Mouse (Mus musculus) heart, embryonic 11.5 days (tissue): ENCODE measurements at regions not wholly inside any gene's neighbourhood (a gene's known extent, or its start where the extent isn't known, plus 50 kb on each side); places are given as distances from the start of the nearest gene placed in this dataset.

Source experiments
- ATAC-seq: fragments of 200-750 bp; cut with Nextera tagmentation; replicated peaks from 2 replicates; pipeline ENCODE4 v1.8.0; 2017; ENCODE audit warnings: moderate library complexity; ENCODE audit not compliant: insufficient number of reproducible peaks, low FRiP score, low TSS enrichment
- H3K27ac ChIP-seq: fragments of 300-500 bp; sonication (generic); 2 replicates; pipeline ENCODE4 v1.5.1; 2014; ENCODE audit warnings: mild to moderate bottlenecking, low read depth, low read length
- H3K27me3 ChIP-seq: fragments of 300-500 bp; sonication (generic); 2 replicates; pipeline ENCODE4 v1.6.1; 2014; ENCODE audit warnings: mild to moderate bottlenecking, low read length, mixed read lengths; ENCODE audit not compliant: control insufficient read depth, insufficient read depth
- H3K36me3 ChIP-seq: fragments of 300-500 bp; sonication (generic); 2 replicates; pipeline ENCODE4 v1.6.1; 2014; ENCODE audit warnings: mild to moderate bottlenecking, low read length, moderate library complexity, mixed read lengths; ENCODE audit not compliant: control insufficient read depth, insufficient read depth
- H3K4me1 ChIP-seq: fragments of 300-500 bp; sonication (generic); 2 replicates; pipeline ENCODE4 v1.6.1; 2014; ENCODE audit warnings: low read length; ENCODE audit not compliant: control insufficient read depth, insufficient read depth
- H3K4me2 ChIP-seq: fragments of 300-500 bp; sonication (generic); 2 replicates; pipeline ENCODE4 v1.6.1; 2014; ENCODE audit warnings: mild to moderate bottlenecking, moderate library complexity
- H3K4me3 ChIP-seq: fragments of 300-500 bp; sonication (generic); 2 replicates; pipeline ENCODE4 v1.5.1; 2014; ENCODE audit warnings: low read depth, low read length
- H3K9ac ChIP-seq: fragments of 300-500 bp; sonication (generic); 2 replicates; pipeline ENCODE4 v1.6.1; 2014; ENCODE audit warnings: mild to moderate bottlenecking, low read depth, low read length, moderate library complexity
- H3K9me3 ChIP-seq: fragments of 300-500 bp; sonication (generic); replicated peaks from 2 replicates; pipeline ENCODE4 v1.6.1; 2016; ENCODE audit warnings: low read length; ENCODE audit not compliant: control insufficient read depth
- WGBS: fragments of 180-500 bp; shearing (Covaris S2); extraction: QIAGEN DNeasy Blood & Tissue Kit; methylation state at CpG from one replicate; pipeline ENCODE4 v1.1.7; 2014; ENCODE audit not compliant: insufficient replicate concordance; 5-methylcytosine and 5-hydroxymethylcytosine counted together

GRCm38 (mm10) chr9:41366405-41366804, 204.9 kb upstream of the Ubash3b start:
- H3K4me1 ChIP-seq: no peaks in the 10 kb centered on the region
- H3K4me3 ChIP-seq: no peak overlapping the region
- WGBS: 76% methylated on average over 3 of the region's 3 CpGs
- no peaks in the 10 kb centered on the region for H3K36me3 ChIP-seq
- no peak overlapping the region for H3K4me2 ChIP-seq
- no peak for ATAC-seq
- no peak overlapping the region for H3K9ac ChIP-seq
- H3K27me3 ChIP-seq: no peaks in the 10 kb centered on the region
- H3K27ac ChIP-seq: no peak overlapping the region
- H3K9me3 ChIP-seq: no peaks in the 10 kb centered on the region

DNA sequence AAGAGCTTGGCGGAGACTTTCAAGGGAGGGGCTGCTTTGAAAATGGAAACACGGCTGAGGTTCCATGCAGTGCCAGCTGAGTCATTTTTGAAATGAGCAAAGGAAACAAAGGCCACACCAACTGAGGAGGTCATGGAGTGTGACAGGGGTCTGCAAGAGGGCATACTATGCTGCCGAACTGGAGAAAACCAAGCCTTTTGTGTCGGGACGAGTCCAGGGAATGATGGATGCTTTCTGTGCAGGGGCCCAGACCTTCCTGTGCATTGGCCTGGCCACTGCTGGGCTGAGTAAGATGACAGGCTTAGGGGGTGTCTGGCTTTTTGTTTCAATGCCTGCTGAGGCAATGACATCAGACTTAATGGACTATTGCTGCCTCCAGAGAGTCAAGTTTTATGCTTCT, 203.8 kb upstream of the Ubash3b start:
- no peak for ATAC-seq
- no peak overlapping the region for H3K27ac ChIP-seq
- H3K9ac ChIP-seq: no peak overlapping the region
- no peaks in the 10 kb centered on the region for H3K27me3 ChIP-seq
- no peak overlapping the region for H3K4me3 ChIP-seq
- H3K9me3 ChIP-seq: no peaks in the 10 kb centered on the region
- 52% methylated on average over 5 of the region's 5 CpGs for WGBS
- H3K4me1 ChIP-seq: no peaks in the 10 kb centered on the region
- H3K36me3 ChIP-seq: no peaks in the 10 kb centered on the region
- H3K4me2 ChIP-seq: no peak overlapping the region

- Histone ChIP-seq H3K27ac (no peak overlapping the region), H3K36me3 (no peaks in the 10 kb centered on the region), H3K9me3 (no peaks in the 10 kb centered on the region), H3K4me2 (no peak overlapping the region), H3K9ac (no peak overlapping the region), H3K4me3 (no peak overlapping the region), H3K27me3 (no peaks in the 10 kb centered on the region), H3K4me1 (no peaks in the 10 kb centered on the region)
- no peak for ATAC-seq
- 59% methylated on average over 6 of the region's 6 CpGs for WGBS
These were observed 203.1 kb upstream of the Ubash3b start for GRCm38 (mm10) chr9:41364442-41365250.

GRCm38 (mm10) chr9:41360356-41360755, 198.9 kb upstream of the Ubash3b start:
- no peaks in the 10 kb centered on the region for H3K4me1 ChIP-seq
- H3K27me3 ChIP-seq: no peaks in the 10 kb centered on the region
- 81% methylated on average over 5 of the region's 5 CpGs for WGBS
- no peaks in the 10 kb centered on the region for H3K36me3 ChIP-seq
- H3K4me2 ChIP-seq: no peak overlapping the region
- H3K4me3 ChIP-seq: no peak overlapping the region
- H3K9ac ChIP-seq: no peak overlapping the region
- H3K27ac ChIP-seq: no peak overlapping the region
- ATAC-seq: no peak
- no peaks in the 10 kb centered on the region for H3K9me3 ChIP-seq

DNA sequence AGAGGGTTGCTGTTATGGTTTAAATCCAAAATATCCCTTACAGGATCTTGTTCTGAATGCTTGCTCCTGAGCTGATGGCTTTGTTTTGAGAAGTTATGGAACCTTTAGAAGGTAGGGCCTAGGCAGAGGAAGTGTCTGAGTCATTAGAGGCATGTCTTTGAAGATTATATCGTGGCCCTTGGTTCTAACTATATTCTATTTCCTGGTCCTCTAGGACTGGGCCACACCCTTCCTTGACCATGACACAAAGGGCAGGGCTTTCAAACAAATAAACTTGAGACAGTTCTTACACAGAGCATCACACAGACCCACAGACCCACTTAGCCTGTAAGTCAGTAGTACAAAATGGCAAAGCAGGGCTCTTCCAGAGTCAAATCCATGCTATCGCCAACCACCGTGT, 197.8 kb upstream of the Ubash3b start:
- no peak overlapping the region for H3K4me2 ChIP-seq
- H3K27ac ChIP-seq: no peak overlapping the region
- no peaks in the 10 kb centered on the region for H3K9me3 ChIP-seq
- H3K9ac ChIP-seq: no peak overlapping the region
- H3K36me3 ChIP-seq: no peaks in the 10 kb centered on the region
- H3K27me3 ChIP-seq: no peaks in the 10 kb centered on the region
- 78% methylated on average over 3 of the region's 3 CpGs for WGBS
- no peak for ATAC-seq
- H3K4me1 ChIP-seq: no peaks in the 10 kb centered on the region
- no peak overlapping the region for H3K4me3 ChIP-seq

GRCm38 (mm10) chr9:41345338-41345737, 183.8 kb upstream of the Ubash3b start:
- H3K4me2 ChIP-seq: no peak overlapping the region
- no peaks in the 10 kb centered on the region for H3K27me3 ChIP-seq
- no peaks in the 10 kb centered on the region for H3K9me3 ChIP-seq
- no peaks in the 10 kb centered on the region for H3K36me3 ChIP-seq
- no peak for ATAC-seq
- WGBS: 59% methylated on average over 2 of the region's 2 CpGs
- no peaks in the 10 kb centered on the region for H3K4me1 ChIP-seq
- no peak overlapping the region for H3K4me3 ChIP-seq
- H3K27ac ChIP-seq: no peak overlapping the region
- no peak overlapping the region for H3K9ac ChIP-seq

DNA sequence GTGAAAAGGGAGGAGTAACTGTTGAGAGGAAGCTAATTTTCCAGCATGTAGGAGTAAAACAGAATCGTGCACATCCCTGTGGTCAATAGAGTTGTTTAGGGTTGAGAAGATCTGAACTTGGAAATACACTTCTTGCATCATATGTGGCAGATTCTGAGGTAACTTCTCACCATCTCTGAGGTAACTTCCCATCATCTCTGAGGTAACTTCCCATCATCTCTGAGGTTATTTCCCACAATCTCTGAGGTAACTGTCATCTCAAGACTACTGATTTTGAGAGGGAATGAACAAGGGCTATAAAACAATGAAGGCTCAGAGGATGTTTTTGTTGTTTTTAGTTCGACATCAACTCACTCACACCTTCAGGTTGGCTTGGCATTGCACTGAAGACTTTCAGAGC, 175.9 kb upstream of the Ubash3b start:
- Histone ChIP-seq H3K4me1 (peaks cover 9% of the 10 kb centered on the region), H3K36me3 (no peaks in the 10 kb centered on the region), H3K27ac (no peak overlapping the region), H3K4me2 (no peak overlapping the region), H3K9me3 (no peaks in the 10 kb centered on the region), H3K4me3 (no peak overlapping the region), H3K27me3 (no peaks in the 10 kb centered on the region), H3K9ac (no peak overlapping the region)
- WGBS: 70% methylated on average over 2 of the region's 2 CpGs
- no peak for ATAC-seq

- H3K9ac ChIP-seq: no peak overlapping the region
- H3K36me3 ChIP-seq: no peaks in the 10 kb centered on the region
- H3K4me2 ChIP-seq: no peak overlapping the region
- no peaks in the 10 kb centered on the region for H3K27me3 ChIP-seq
- ATAC-seq: no peak
- H3K4me3 ChIP-seq: no peak overlapping the region
- peaks cover 9% of the 10 kb centered on the region for H3K4me1 ChIP-seq
- H3K27ac ChIP-seq: no peak overlapping the region
- H3K9me3 ChIP-seq: no peaks in the 10 kb centered on the region
- WGBS: 71% methylated on average over 6 of the region's 6 CpGs
These were observed 175.3 kb upstream of the Ubash3b start for GRCm38 (mm10) chr9:41336801-41337200.
